Mouse (Mus musculus) ES-E14 (cell line): ENCODE data around the gene Tecrl. TPM values are rescaled to one million over a fixed set of nuclear protein-coding genes. Genes with fewer than 3 reads are reported as not detected.

Source experiments
- DNase-seq: peaks from one replicate; pipeline ENCODE4 v3.0.0-alpha.2; 2013; ENCODE audit warnings: low read depth, low spot score
- H3K27ac ChIP-seq: 2 replicates; pipeline ENCODE4 v1.5.1; 2012; ENCODE audit warnings: low read depth, mild to moderate bottlenecking, low read length, moderate library complexity, mixed read lengths; ENCODE audit not compliant: poor library complexity, insufficient read depth, severe bottlenecking
- H3K36me3 ChIP-seq: 2 replicates; pipeline ENCODE4 v1.6.1; 2012; ENCODE audit warnings: mild to moderate bottlenecking, low read length, moderate library complexity, mixed read lengths; ENCODE audit not compliant: control insufficient read depth, poor library complexity, insufficient read depth, severe bottlenecking
- H3K4me1 ChIP-seq, 2 experiments: fragments of 150-350 bp in 1 of 2; sonication (generic) in 1 of 2; 2 replicates each; pipeline ENCODE4 v1.6.1; 2012; ENCODE audit warnings: low read length in 2 of 2, mild to moderate bottlenecking in 1 of 2, mixed read lengths in 1 of 2; ENCODE audit not compliant: control insufficient read depth in 2 of 2, insufficient read depth in 2 of 2, poor library complexity in 1 of 2
- H3K4me3 ChIP-seq, 2 experiments: fragments of 150-350 bp in 1 of 2; sonication (generic) in 1 of 2; 2 replicates each; pipeline ENCODE4 v1.5.1; 2012; ENCODE audit warnings: low read length in 2 of 2, low read depth in 1 of 2, mild to moderate bottlenecking in 1 of 2, mixed read lengths in 1 of 2; ENCODE audit not compliant: insufficient read depth in 1 of 2, poor library complexity in 1 of 2, severe bottlenecking in 1 of 2
- H3K9ac ChIP-seq: 2 replicates; pipeline ENCODE4 v1.6.1; 2012; ENCODE audit warnings: low read depth, mild to moderate bottlenecking, low read length, mixed read lengths; ENCODE audit not compliant: poor library complexity, insufficient read depth, severe bottlenecking
- H3K9me3 ChIP-seq: fragments of 150-350 bp; sonication (generic); 2 replicates; pipeline ENCODE4 v1.6.1; 2012; ENCODE audit warnings: low read depth, mild to moderate bottlenecking, low read length; ENCODE audit not compliant: control insufficient read depth, insufficient read depth
- CHD2 ChIP-seq: IDR thresholded peaks from 2 replicates; pipeline ENCODE4 v1.6.1; 2014; ENCODE audit warnings: mild to moderate bottlenecking, low read depth, low read length, inconsistent platforms
- HCFC1 ChIP-seq: IDR thresholded peaks from 2 replicates; pipeline ENCODE4 v1.6.1; 2012; ENCODE audit warnings: low read length, inconsistent platforms, borderline replicate concordance; ENCODE audit not compliant: insufficient read depth
- MAFK ChIP-seq: IDR thresholded peaks from 2 replicates; pipeline ENCODE4 v1.6.1; 2014; ENCODE audit warnings: mild to moderate bottlenecking, low read depth, low read length, inconsistent platforms; ENCODE audit not compliant: insufficient read depth
- ZC3H11A ChIP-seq: IDR thresholded peaks from 2 replicates; pipeline ENCODE4 v1.6.1; 2012; ENCODE audit warnings: low read depth, mild to moderate bottlenecking, inconsistent platforms, low read length, borderline replicate concordance
- ZNF384 ChIP-seq: IDR thresholded peaks from 2 replicates; pipeline ENCODE4 v1.6.1; 2012; ENCODE audit warnings: low read depth, low read length, inconsistent platforms
- in situ Hi-C, 2 experiments: fragments of 600-800 bp; cut with MboI; formaldehyde crosslinking; loops; one replicate each; pipeline ENCODE4 v1.15.1; 2025; ENCODE audit warnings: low sequenced_read_pairs in 2 of 2, inconsistent platforms in 1 of 2; ENCODE audit not compliant: unreplicated experiment in 2 of 2
- total RNA-seq: library from RNA; depleted of rRNA; stranded (reverse); fragments of 300-350 nt; gene quantifications from 2 replicates; pipeline ENCODE4 v1.2.3, GENCODE M21; 2012

The Tecrl gene
- total RNA-seq, 1 experiment: not detected

- Histone ChIP-seq H3K4me3 (no peak overlapping the region), H3K9ac (no peak overlapping the region), H3K36me3 (no peaks in the 10 kb centered on the region), H3K9me3 (no peaks in the 10 kb centered on the region), H3K4me1 (no peaks in the 10 kb centered on the region), H3K27ac (no peak overlapping the region)
- in situ Hi-C loops: no loop called here
- TF ChIP-seq CHD2 (no peak), ZC3H11A (no peak), ZNF384 (no peak), HCFC1 (no peak), MAFK (no peak)
- no peak for DNase-seq
These were observed 94.9 kb downstream of the Tecrl start for GRCm38 (mm10) chr5:83260059-83260458.

GRCm38 (mm10) chr5:83254141-83254540 is 100.9 kb downstream of the Tecrl start:
- TF ChIP-seq HCFC1 (no peak), CHD2 (no peak), ZNF384 (no peak)
- Histone ChIP-seq H3K4me3 (no peak overlapping the region), H3K36me3 (no peaks in the 10 kb centered on the region), H3K9ac (no peak overlapping the region), H3K9me3 (no peaks in the 10 kb centered on the region), H3K4me1 (no peaks in the 10 kb centered on the region), H3K27ac (no peak overlapping the region)
- in situ Hi-C loops: no loop called here
- no peak for DNase-seq

GRCm38 (mm10) chr5:83238848-83239452 is 116.0 kb downstream of the Tecrl start:
- no peak for DNase-seq
- no peaks in the 10 kb centered on the region for H3K9me3 ChIP-seq
- no peaks in the 10 kb centered on the region for H3K36me3 ChIP-seq
- no peak overlapping the region for H3K9ac ChIP-seq
- H3K4me3 ChIP-seq: no peak overlapping the region
- H3K4me1 ChIP-seq: no peaks in the 10 kb centered on the region
- TF ChIP-seq ZNF384: no peak
- no peak for TF ChIP-seq MAFK
- no peak for TF ChIP-seq ZC3H11A
- no peak for TF ChIP-seq HCFC1
- TF ChIP-seq CHD2: no peak
- no peak overlapping the region for H3K27ac ChIP-seq
- in situ Hi-C loops: no loop called here
